Mouse (Mus musculus): ENCODE measurements at regions not wholly inside any gene's neighbourhood (a gene's known extent, or its start where the extent isn't known, plus 50 kb on each side); places are given as distances from the start of the nearest gene placed in this dataset.

DNA sequence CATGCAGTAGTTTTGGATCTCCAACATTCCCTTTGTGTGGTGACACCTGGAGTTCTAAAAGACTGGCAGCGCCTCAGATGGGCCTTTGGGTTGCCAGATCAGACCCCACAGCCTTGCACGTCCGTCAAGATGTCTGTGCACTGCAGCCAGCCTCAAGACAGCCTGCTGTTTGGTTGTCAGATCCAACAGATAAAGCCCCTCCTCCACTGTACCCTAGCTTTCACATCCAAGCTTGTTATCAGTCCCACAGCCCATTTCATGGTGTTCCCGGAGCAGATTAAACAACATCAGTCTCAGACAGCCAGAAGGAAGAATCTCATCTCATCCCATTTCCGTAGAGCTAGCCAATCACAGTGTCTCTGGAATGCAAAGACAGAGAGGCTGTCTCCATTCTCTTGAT lies 56.3 kb upstream of the Arhgap5 start:
- TF ChIP-seq CTCF (IDR thresholded peaks at IDR 0.05; ENCODE audit: control insufficient read depth, insufficient read depth, insufficient read length) (no peak), MYOG (IDR thresholded peaks at IDR 0.05; ENCODE audit: control insufficient read depth, extremely low read depth, insufficient read length) (no peak), USF1 (IDR thresholded peaks at IDR 0.05; ENCODE audit: low read depth) (no peak), MYOD1 (IDR thresholded peaks at IDR 0.05; ENCODE audit: control insufficient read depth, insufficient read length, low read depth) (no peak)
